Mouse (Mus musculus): Measurements from ENCODE around the gene Abcc3.

- TF ChIP-seq CTCF (IDR thresholded peaks at IDR 0.05; ENCODE audit: low read depth, low read length) (no peak), POLR2A (IDR thresholded peaks at IDR 0.05; ENCODE audit: borderline replicate concordance, low read depth, low read length) (no peak)
Observed at GRCm38 (mm10) chr11:94321931-94322400, 70.8 kb downstream of the Abcc3 start, which contains the start of gene Luc7l3.
